Mouse (Mus musculus) myocyte (in vitro differentiated cells): ENCODE results near the gene Gm40460. TPM values are rescaled to one million over a fixed set of nuclear protein-coding genes. Genes with fewer than 3 reads are reported as not detected.
"Not testable (repeated sequence)": the region's sequence is repeated elsewhere in the genome, so short reads cannot be mapped to it uniquely, and the experiment has no call there.

Experiments
- H3K27me3 ChIP-seq: one replicate; pipeline ENCODE4 v1.6.1; 2011; ENCODE audit not compliant: control insufficient read depth, insufficient read depth, insufficient read length
- H3K36me3 ChIP-seq: one replicate; pipeline ENCODE4 v1.6.1; 2011; ENCODE audit not compliant: control insufficient read depth, insufficient read depth
- H3K4me2 ChIP-seq: one replicate; pipeline ENCODE4 v1.6.1; 2011; ENCODE audit warnings: low read depth, control low read depth
- H3K4me3 ChIP-seq: one replicate; pipeline ENCODE4 v1.5.1; 2011; ENCODE audit warnings: mild to moderate bottlenecking, control low read depth, moderate library complexity
- H3K79me2 ChIP-seq: one replicate; pipeline ENCODE4 v1.6.1; 2011; ENCODE audit not compliant: control insufficient read depth, insufficient read depth
- H3ac ChIP-seq: one replicate; pipeline ENCODE4 v1.6.1; 2011; ENCODE audit not compliant: control insufficient read depth, insufficient read length
- CEBPB ChIP-seq: IDR thresholded peaks from 2 replicates; pipeline ENCODE4 v1.6.1; 2011; ENCODE audit warnings: mild to moderate bottlenecking, moderate library complexity; ENCODE audit not compliant: poor library complexity, insufficient read depth, severe bottlenecking
- E2F4 ChIP-seq: IDR thresholded peaks from one replicate; pipeline ENCODE4 v1.6.1; 2011; ENCODE audit warnings: mild to moderate bottlenecking, control low read depth, moderate library complexity; ENCODE audit not compliant: insufficient read depth
- MAX ChIP-seq: IDR thresholded peaks from one replicate; pipeline ENCODE4 v1.6.1; 2011; ENCODE audit warnings: low read depth, mild to moderate bottlenecking, control low read depth
- MYOD1 ChIP-seq, 3 experiments: IDR thresholded peaks; one replicate each; pipeline ENCODE4 v1.6.1; 2011; ENCODE audit warnings: control low read depth in 2 of 3, low read depth in 2 of 3, mild to moderate bottlenecking in 2 of 3, moderate library complexity in 1 of 3; ENCODE audit not compliant: insufficient read length in 2 of 3, control insufficient read depth in 1 of 3
- MYOG ChIP-seq, 3 experiments: IDR thresholded peaks; one replicate each; pipeline ENCODE4 v1.6.1; 2011; ENCODE audit warnings: control low read depth in 2 of 3, low read depth in 2 of 3, mild to moderate bottlenecking in 2 of 3; ENCODE audit not compliant: insufficient read length in 2 of 3, control insufficient read depth in 1 of 3, insufficient read depth in 1 of 3
- POLR2A ChIP-seq: IDR thresholded peaks from one replicate; pipeline ENCODE4 v1.6.1; 2011; ENCODE audit warnings: low read depth, mild to moderate bottlenecking, control low read depth, moderate library complexity; ENCODE audit not compliant: insufficient read length
- POLR2AphosphoS2 ChIP-seq: IDR thresholded peaks from one replicate; pipeline ENCODE4 v1.6.1; 2011; ENCODE audit warnings: low read depth, control low read depth; ENCODE audit not compliant: insufficient read length
- REST ChIP-seq: IDR thresholded peaks from one replicate; pipeline ENCODE4 v1.6.1; 2011; ENCODE audit warnings: mild to moderate bottlenecking, control low read depth, moderate library complexity; ENCODE audit not compliant: insufficient read depth, insufficient read length
- SRF ChIP-seq: IDR thresholded peaks from one replicate; pipeline ENCODE4 v1.6.1; 2011; ENCODE audit warnings: low read depth; ENCODE audit not compliant: control insufficient read depth, insufficient read length
- TCF12 ChIP-seq: IDR thresholded peaks from one replicate; pipeline ENCODE4 v1.6.1; 2011; ENCODE audit warnings: mild to moderate bottlenecking, control low read depth; ENCODE audit not compliant: poor library complexity, insufficient read depth, severe bottlenecking
- TCF3 ChIP-seq: IDR thresholded peaks from one replicate; pipeline ENCODE4 v1.6.1; 2011; ENCODE audit warnings: low read depth, control low read depth; ENCODE audit not compliant: insufficient read length
- USF1 ChIP-seq: IDR thresholded peaks from one replicate; pipeline ENCODE4 v1.6.1; 2011; ENCODE audit warnings: low read depth, mild to moderate bottlenecking, control low read depth, moderate library complexity
- polyA plus RNA-seq: library from polyadenylated mRNA; unstranded; fragments of >200 nt; fragmentation: generic; extraction: Trizol; gene quantifications from one replicate; pipeline ENCODE4 v1.2.1, GENCODE M21; 2012; ENCODE audit warnings: missing spikeins

The Gm40460 gene
- polyA plus RNA-seq, 1 experiment = not detected

DNA sequence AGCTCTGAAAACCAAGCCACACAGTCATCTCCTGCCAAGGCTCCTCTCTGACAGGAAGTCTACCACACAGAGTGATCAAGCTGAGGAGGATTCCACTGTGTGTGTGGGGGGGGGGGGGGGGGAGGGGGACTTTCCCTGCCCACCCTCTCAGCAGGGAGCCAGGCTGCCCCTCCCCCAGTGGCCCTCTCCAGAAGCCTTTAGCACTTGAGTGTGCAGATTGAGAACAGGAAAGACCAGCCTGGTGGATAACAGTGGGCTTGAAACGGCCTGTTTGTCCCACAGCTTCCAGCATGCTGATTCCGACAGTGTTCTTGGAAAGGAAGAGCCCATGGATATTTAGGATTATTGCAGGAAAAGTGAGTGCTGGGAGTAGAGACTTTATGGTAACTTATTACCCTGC, 16.4 kb downstream of the Gm40460 start:
- no peaks in the 10 kb centered on the region for H3K79me2 ChIP-seq
- peaks cover 8% of the 10 kb centered on the region for H3K27me3 ChIP-seq
- no peak for TF ChIP-seq MYOG (IDR thresholded peaks at IDR 0.05; ENCODE audit: control insufficient read depth in 1 of 3, insufficient read depth in 1 of 3, insufficient read length in 2 of 3, low read depth in 2 of 3)
- no peak for TF ChIP-seq POLR2A
- TF ChIP-seq SRF = no peak
- no peak for TF ChIP-seq TCF3
- TF ChIP-seq POLR2AphosphoS2 = no peak
- no peak for TF ChIP-seq MAX
- no peak for TF ChIP-seq USF1
- no peak for TF ChIP-seq MYOD1 (IDR thresholded peaks at IDR 0.05; ENCODE audit: control insufficient read depth in 1 of 3, insufficient read length in 2 of 3, low read depth in 2 of 3)
- TF ChIP-seq E2F4 = no peak
- TF ChIP-seq REST = no peak
- no peak for TF ChIP-seq CEBPB
- TF ChIP-seq TCF12 = no peak
- no peak overlapping the region for H3ac ChIP-seq
- H3K4me2 ChIP-seq = no peak overlapping the region
- no peaks in the 10 kb centered on the region for H3K36me3 ChIP-seq
- H3K4me3 ChIP-seq = no peak overlapping the region

DNA sequence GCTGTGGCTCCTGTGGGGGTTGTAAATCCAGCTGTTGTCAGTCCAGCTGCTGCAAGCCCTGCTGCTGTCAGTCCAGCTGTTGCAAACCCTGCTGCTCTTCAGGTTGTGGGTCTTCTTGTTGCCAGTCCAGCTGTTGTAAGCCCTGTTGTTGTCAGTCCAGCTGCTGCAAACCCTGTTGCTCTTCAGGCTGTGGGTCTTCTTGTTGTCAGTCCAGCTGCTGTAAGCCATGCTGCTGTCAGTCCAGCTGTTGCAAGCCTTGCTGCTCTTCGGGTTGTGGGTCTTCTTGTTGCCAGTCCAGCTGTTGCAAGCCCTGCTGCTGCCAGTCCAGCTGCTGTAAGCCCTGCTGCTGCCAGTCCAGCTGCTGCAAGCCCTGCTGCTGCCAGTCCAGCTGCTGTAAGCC, 28.7 kb downstream of the Gm40460 start:
- not testable (repeated sequence) for H3K79me2 ChIP-seq, H3ac ChIP-seq, H3K27me3 ChIP-seq, H3K4me2 ChIP-seq, H3K36me3 ChIP-seq, H3K4me3 ChIP-seq

DNA sequence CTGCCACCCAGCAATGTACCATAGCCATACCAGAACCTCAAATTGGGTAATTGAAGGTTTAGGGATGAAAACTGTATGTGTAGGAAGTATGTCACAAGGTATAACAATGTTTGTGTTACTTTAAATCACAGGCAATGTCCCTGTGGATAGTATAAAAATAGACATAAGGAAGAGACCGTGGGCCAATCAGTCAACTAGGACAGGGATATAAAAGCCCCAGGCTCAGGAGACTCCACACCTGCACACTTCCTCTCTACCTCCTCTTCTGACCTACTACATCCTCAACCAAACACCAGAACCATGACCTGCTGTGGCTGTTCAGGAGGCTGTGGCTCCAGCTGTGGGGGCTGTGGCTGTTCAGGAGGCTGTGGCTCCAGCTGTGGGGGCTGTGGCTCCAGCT, 29.3 kb downstream of the Gm40460 start, which contains the start of gene Gm7579:
Gm7579 (plus strand) TSS at position 301 of the 400 bp plus-strand sequence.
- no peaks in the 10 kb centered on the region for H3K79me2 ChIP-seq
- TF ChIP-seq MYOG (IDR thresholded peaks at IDR 0.05; ENCODE audit: control insufficient read depth in 1 of 3, insufficient read depth in 1 of 3, insufficient read length in 2 of 3, low read depth in 2 of 3) = no peak
- no peak for TF ChIP-seq E2F4
- no peak for TF ChIP-seq POLR2AphosphoS2
- no peak for TF ChIP-seq REST
- no peak for TF ChIP-seq TCF3
- no peak for TF ChIP-seq SRF
- TF ChIP-seq MAX = no peak
- TF ChIP-seq MYOD1 (IDR thresholded peaks at IDR 0.05; ENCODE audit: control insufficient read depth in 1 of 3, insufficient read length in 2 of 3, low read depth in 2 of 3) = no peak
- no peak for TF ChIP-seq CEBPB
- TF ChIP-seq TCF12 = no peak
- TF ChIP-seq POLR2A = no peak
- TF ChIP-seq USF1 = no peak
- H3K4me2 ChIP-seq = no peak within 1 kb of the TSS
- no peak within 1 kb of the TSS for H3K4me3 ChIP-seq
- no peaks in the 10 kb centered on the region for H3K36me3 ChIP-seq
- H3ac ChIP-seq = no peak within 1 kb of the TSS
- no peaks in the 10 kb centered on the region for H3K27me3 ChIP-seq

DNA sequence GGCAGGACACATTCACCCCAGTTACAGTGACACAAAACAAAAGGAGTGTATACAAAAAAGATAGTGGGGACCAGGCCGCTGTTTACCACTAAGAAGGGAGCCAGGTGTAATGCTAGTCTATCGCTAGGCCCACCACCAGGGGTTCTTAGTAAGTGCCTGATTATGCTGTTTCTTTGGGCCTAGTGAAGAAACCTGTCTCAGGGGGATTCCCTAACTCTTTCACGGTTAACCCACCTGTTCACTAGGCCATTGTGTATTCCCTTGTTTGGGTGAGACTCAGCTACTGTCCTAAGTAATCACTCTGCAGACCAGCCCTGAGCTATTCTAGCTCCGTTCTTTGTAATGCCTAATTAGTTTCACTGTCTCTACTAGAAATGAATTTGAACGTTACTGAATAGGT, 34.0 kb downstream of the Gm40460 start:
- not testable (repeated sequence) for H3K4me3 ChIP-seq, H3K79me2 ChIP-seq, H3ac ChIP-seq, H3K4me2 ChIP-seq, H3K36me3 ChIP-seq, H3K27me3 ChIP-seq

- Histone ChIP-seq H3K4me2 (no peak overlapping the region), H3K36me3 (no peaks in the 10 kb centered on the region), H3K79me2 (no peaks in the 10 kb centered on the region), H3ac (no peak overlapping the region), H3K27me3 (peaks cover 2% of the 10 kb centered on the region), H3K4me3 (no peak overlapping the region)
- no peak for TF ChIP-seq TCF12
- no peak for TF ChIP-seq USF1
- no peak for TF ChIP-seq POLR2A
- TF ChIP-seq REST = no peak
- no peak for TF ChIP-seq SRF
- no peak for TF ChIP-seq TCF3
- TF ChIP-seq E2F4 = no peak
- TF ChIP-seq POLR2AphosphoS2 = no peak
- TF ChIP-seq MYOD1 (IDR thresholded peaks at IDR 0.05; ENCODE audit: control insufficient read depth in 1 of 3, insufficient read length in 2 of 3, low read depth in 2 of 3) = no peak
- TF ChIP-seq MYOG (IDR thresholded peaks at IDR 0.05; ENCODE audit: control insufficient read depth in 1 of 3, insufficient read depth in 1 of 3, insufficient read length in 2 of 3, low read depth in 2 of 3) = no peak
These were observed 35.4 kb downstream of the Gm40460 start for GRCm38 (mm10) chr7:142205488-142205887.
